Mouse (Mus musculus) telencephalon, adult 2 months (tissue): ENCODE data around the gene Ces1h.
"Not testable (repeated sequence)": the region's sequence is repeated elsewhere in the genome, so short reads cannot be mapped to it uniquely, and the experiment has no call there.

Experiments used
- DNase-seq: peaks from one replicate; pipeline ENCODE4 v3.0.0-alpha.2; 2011; ENCODE audit warnings: low read depth, low spot score

The Ces1h gene

DNA sequence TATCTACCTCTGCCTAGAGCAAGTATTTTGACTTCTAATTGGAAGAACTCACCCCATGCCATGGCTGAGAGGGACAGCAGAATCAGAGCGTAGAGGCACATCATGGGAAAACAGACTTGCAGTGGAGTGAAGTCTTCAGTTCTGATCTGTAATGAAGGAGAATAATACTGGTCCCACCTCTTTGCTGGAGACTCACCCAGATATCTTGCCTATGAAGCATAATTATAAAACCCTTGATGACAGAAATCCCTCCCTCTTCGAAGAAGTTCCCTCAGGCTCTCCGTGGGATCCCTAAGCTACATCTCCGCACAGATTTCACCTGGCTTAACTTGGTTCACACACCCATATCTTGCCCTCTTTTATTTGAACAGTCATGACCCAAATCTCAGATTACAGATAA lies at the start of gene Ces1h:
Gene Ces1h, minus strand, starts transcription at position 101 of the 400 bp plus-strand sequence.
- DNase-seq, result no peak

- no peak for DNase-seq
These were observed 47.7 kb upstream of the Ces1h start for GRCm38 (mm10) chr8:93427195-93427594.

DNA sequence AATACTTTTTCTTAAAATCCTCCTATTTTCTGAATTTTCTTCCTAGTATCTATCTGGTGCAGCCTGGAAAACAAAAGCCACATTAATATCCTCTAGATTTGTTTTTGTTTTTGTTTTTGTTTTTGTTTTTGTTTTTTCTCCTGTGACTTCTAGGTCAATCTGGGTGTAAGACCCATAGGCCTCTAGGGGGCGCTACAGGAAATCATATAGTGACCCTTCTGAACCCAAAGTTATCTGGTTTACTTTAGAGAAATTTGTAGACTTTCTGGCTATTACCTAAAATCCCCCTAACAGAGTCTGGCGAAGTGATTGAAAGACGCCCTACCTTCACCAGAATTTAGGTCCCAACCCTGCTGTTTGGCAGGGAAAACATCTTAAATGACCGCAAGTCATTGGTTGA lies 35.9 kb upstream of the Ces1h start:
- DNase-seq, result no peak

DNA sequence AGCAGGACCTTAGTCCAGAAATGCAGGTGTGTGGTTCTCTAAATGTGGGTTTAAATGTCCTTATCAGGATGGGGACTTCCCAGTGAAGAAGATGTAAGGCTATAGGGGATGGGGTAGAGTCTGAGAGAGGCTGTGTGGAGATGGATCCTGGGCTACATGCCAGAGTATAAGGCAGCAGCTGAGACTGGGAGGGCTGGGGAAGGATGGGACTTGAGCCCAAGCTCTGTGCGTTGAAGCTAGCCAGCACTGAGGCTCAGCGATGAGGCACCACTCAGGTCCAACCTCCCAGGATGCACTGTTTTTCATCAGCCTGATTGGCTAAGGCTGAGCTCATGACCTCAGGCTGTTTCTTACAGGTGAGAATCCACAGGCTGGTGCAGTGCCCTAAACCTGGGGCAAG lies 29.3 kb upstream of the Ces1h start:
- no peak for DNase-seq

GRCm38 (mm10) chr8:93399698-93400097 lies 20.2 kb upstream of the Ces1h start:
- no peak for DNase-seq

- no peak for DNase-seq
These were observed 18.5 kb upstream of the Ces1h start for GRCm38 (mm10) chr8:93398044-93398443.

- not testable (repeated sequence) for DNase-seq
These were observed 14.6 kb upstream of the Ces1h start for GRCm38 (mm10) chr8:93394079-93394619.

DNA sequence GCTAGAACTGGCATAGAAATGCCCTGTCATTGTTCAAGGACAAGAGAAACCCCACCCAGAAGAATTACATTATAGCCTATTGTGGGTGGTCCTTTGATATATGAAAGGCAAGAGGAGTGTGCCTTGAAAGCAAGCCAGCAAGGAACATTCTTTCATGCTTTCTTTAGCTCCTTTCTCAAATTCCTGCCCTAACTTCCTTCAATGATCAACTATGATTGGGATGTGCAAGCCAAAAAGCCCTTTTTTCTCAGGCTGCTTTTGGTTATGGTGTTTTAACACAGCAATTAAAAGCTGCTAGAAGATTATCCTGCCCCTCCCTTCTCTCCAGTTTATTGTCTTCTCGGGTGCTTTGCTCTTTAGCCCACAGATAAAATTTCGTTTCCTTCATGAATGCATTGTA lies 10.0 kb downstream of the Ces1h start:
- no peak for DNase-seq

GRCm38 (mm10) chr8:93360113-93360512 lies 19.4 kb downstream of the Ces1h start:
- no peak for DNase-seq

- no peak for DNase-seq
These were observed 40.0 kb downstream of the Ces1h start for GRCm38 (mm10) chr8:93339531-93339930.

- DNase-seq, result no peak
These were observed 42.3 kb downstream of the Ces1h start, which contains the start of gene Ces1g for GRCm38 (mm10) chr8:93337207-93337606. Gene Ces1g (minus strand): TSS chr8:93337308.

DNA sequence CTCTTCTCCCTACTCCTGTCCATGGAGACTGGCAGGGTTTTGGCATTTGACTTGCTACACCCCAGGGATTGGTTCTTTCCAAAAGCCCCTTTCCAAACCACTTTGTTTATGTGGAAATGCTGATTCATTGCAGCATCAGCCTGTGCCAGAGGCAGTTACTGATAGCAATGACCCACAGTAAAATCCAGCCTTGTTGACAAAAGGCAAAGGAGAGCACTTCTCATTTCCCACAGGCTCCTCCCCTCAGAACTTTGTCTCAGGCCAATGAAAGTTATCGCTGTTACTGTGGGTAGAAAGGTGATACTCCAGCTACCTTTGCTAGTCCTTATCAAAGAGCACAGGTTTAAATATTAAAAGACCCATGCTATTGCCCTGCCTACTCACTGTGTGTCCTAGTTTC lies 46.8 kb downstream of the Ces1h start:
- no peak for DNase-seq

GRCm38 (mm10) chr8:93331151-93331550 lies 48.4 kb downstream of the Ces1h start:
- DNase-seq, result no peak

- DNase-seq, result no peak
These were observed 54.4 kb downstream of the Ces1h start for GRCm38 (mm10) chr8:93325123-93325522.

DNA sequence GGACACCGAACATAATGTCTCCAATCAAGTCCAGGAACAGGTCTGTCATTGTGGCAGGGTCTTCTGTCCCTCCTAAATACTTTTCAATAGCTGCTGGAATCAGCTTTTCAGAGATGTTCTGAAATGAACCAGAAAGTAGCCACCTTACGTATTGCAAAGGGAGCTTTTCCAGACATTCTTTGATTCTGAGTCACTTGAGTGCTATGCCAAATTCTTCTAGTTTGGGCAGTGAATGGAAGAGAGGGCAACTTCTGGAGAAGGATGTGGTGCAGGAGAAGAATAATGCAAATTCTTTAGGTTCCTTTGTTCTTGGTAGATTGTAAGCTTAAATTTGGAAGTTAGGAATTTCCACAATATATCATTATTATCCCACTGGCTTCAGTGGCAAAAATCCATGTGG lies 62.5 kb downstream of the Ces1h start:
- DNase-seq, result no peak

DNA sequence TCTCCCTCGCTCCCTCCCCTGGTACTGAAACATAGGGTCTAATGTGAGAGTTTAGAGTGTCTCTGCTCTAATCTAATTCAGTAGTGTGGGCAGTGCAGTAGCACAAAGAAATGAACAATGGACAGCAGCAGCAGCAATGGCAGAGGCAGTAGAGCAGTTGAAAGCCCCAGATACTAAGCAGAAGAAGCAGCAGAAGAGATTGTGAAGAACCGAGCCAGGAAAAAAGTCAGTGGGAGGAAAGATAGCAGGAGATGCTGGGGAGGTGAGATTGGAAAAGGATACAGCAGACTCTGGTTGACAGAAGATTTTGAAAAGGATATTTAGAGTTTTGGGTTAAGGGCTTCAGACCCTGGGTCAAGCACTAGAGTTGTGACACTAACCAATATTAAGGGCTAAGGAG lies 64.0 kb downstream of the Ces1h start:
- peak; percentile 28 for DNase-seq
